1 mouse cellular context compared by ENCODE assay signal in the genomic region with DNA sequence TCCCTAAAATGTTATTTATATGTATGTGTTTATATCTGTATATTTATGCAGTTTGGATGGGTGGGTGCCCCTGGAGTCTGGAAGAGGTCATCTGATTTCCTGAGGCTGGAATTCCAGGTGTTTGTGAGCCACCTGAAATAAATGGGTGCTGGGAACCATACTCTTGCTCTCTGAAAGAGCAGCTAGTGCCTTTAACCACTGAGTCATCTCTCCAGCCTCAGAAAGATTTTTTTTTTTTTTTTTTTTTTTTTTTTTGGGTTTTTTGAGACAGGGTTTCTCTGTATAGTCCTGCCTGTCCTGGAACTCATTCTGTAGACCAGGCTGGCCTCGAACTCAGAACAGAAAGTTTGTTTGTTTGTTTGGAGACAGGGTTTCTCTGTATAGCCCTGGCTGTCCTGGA.
TF ChIP-seq lines count a peak whose summit lies in the region.

No protein-coding gene starts in this region.

TF ChIP-seq in myocyte, 11 proteins besides CTCF, POLR2A, EP300 and RAD21:
- TF ChIP-seq POLR2AphosphoS2 (IDR thresholded peaks at IDR 0.05; ENCODE audit: insufficient read length, low read depth) (no peak), MYOD1 (IDR thresholded peaks at IDR 0.05; ENCODE audit: control insufficient read depth in 1 of 3, insufficient read length in 2 of 3, low read depth in 2 of 3) (no peak), TCF3 (IDR thresholded peaks at IDR 0.05; ENCODE audit: insufficient read length, low read depth) (no peak)
